Mouse (Mus musculus) erythroblast, embryonic 14.5 days (primary cell): ENCODE measurements around the gene Nktr. TPM values are rescaled to one million over a fixed set of nuclear protein-coding genes. Genes with fewer than 3 reads are reported as not detected.

Source experiments
- H3K27me3 ChIP-seq: 2 replicates; pipeline ENCODE4 v1.6.1; 2012; ENCODE audit warnings: inconsistent platforms; ENCODE audit not compliant: control insufficient read depth
- H3K36me3 ChIP-seq: 2 replicates; pipeline ENCODE4 v1.6.1; 2012; ENCODE audit warnings: mild to moderate bottlenecking, inconsistent platforms; ENCODE audit not compliant: control insufficient read depth
- H3K4me1 ChIP-seq: 2 replicates; pipeline ENCODE4 v1.6.1; 2012; ENCODE audit warnings: inconsistent platforms; ENCODE audit not compliant: control insufficient read depth
- H3K4me3 ChIP-seq: replicated peaks from 2 replicates; pipeline ENCODE3; 2012; ENCODE audit warnings: moderate library complexity, mild to moderate bottlenecking, inconsistent platforms
- H3K9me3 ChIP-seq: 2 replicates; pipeline ENCODE4 v1.6.1; 2012; ENCODE audit warnings: low read length, inconsistent platforms, mixed read lengths; ENCODE audit not compliant: control insufficient read depth
- GATA1 ChIP-seq: IDR thresholded peaks from 2 replicates; pipeline ENCODE4 v1.6.1; 2012; ENCODE audit warnings: low read length, inconsistent platforms, mixed read lengths
- TAL1 ChIP-seq: IDR thresholded peaks from 3 replicates; pipeline ENCODE4 v1.6.1; 2012; ENCODE audit warnings: low read length, inconsistent platforms, mixed read lengths
- polyA plus RNA-seq: library from polyadenylated mRNA; stranded (reverse); fragments of >175 nt; gene quantifications from 2 replicates; pipeline ENCODE4 v1.2.3, GENCODE M21; 2012

The Nktr gene
- polyA plus RNA-seq, 1 experiment = 1.8 TPM

- Histone ChIP-seq H3K4me1 (no peaks in the 10 kb centered on the region), H3K9me3 (no peaks in the 10 kb centered on the region), H3K4me3 (no peak overlapping the region), H3K27me3 (no peaks in the 10 kb centered on the region), H3K36me3 (no peaks in the 10 kb centered on the region)
- TF ChIP-seq TAL1 = no peak
- no peak for TF ChIP-seq GATA1
Observed at GRCm38 (mm10) chr9:121786359-121786758, 67.4 kb downstream of the Nktr start.

GRCm38 (mm10) chr9:121791206-121791605, 72.2 kb downstream of the Nktr start:
- H3K4me1 ChIP-seq = no peaks in the 10 kb centered on the region
- H3K9me3 ChIP-seq = no peaks in the 10 kb centered on the region
- H3K4me3 ChIP-seq = no peak overlapping the region
- no peaks in the 10 kb centered on the region for H3K36me3 ChIP-seq
- no peaks in the 10 kb centered on the region for H3K27me3 ChIP-seq
- no peak for TF ChIP-seq TAL1

- Histone ChIP-seq H3K27me3 (no peaks in the 10 kb centered on the region), H3K9me3 (no peaks in the 10 kb centered on the region), H3K4me1 (no peaks in the 10 kb centered on the region), H3K36me3 (no peaks in the 10 kb centered on the region), H3K4me3 (no peak within 1 kb of the TSS)
- TF ChIP-seq TAL1 (no peak), GATA1 (no peak)
Observed at GRCm38 (mm10) chr9:121791757-121792521, 73.0 kb downstream of the Nktr start, which contains the start of gene Hhatl. TSS of gene Hhatl (minus strand) at chr9:121792507.

- H3K4me3 ChIP-seq = no peak overlapping the region
- H3K4me1 ChIP-seq = peaks cover 3% of the 10 kb centered on the region
- no peaks in the 10 kb centered on the region for H3K36me3 ChIP-seq
- no peaks in the 10 kb centered on the region for H3K9me3 ChIP-seq
- TF ChIP-seq GATA1 = no peak
- TF ChIP-seq TAL1 = no peak
- H3K27me3 ChIP-seq = no peaks in the 10 kb centered on the region
Observed at GRCm38 (mm10) chr9:121794972-121795539, 76.1 kb downstream of the Nktr start.

- Histone ChIP-seq H3K4me3 (no peak overlapping the region), H3K36me3 (no peaks in the 10 kb centered on the region), H3K4me1 (peaks cover 3% of the 10 kb centered on the region), H3K9me3 (no peaks in the 10 kb centered on the region), H3K27me3 (no peaks in the 10 kb centered on the region)
- TF ChIP-seq GATA1 (no peak), TAL1 (no peak)
Observed at GRCm38 (mm10) chr9:121797722-121798121, 78.8 kb downstream of the Nktr start.

GRCm38 (mm10) chr9:121798887-121799520, 80.0 kb downstream of the Nktr start:
- Histone ChIP-seq H3K4me3 (no peak overlapping the region), H3K36me3 (no peaks in the 10 kb centered on the region), H3K4me1 (peaks cover 3% of the 10 kb centered on the region), H3K9me3 (no peaks in the 10 kb centered on the region), H3K27me3 (no peaks in the 10 kb centered on the region)
- TF ChIP-seq TAL1 = no peak
- TF ChIP-seq GATA1 = no peak

GRCm38 (mm10) chr9:121802747-121803146, 83.8 kb downstream of the Nktr start:
- peaks cover 2% of the 10 kb centered on the region for H3K4me1 ChIP-seq
- TF ChIP-seq TAL1 = no peak
- no peak for TF ChIP-seq GATA1
- no peaks in the 10 kb centered on the region for H3K36me3 ChIP-seq
- H3K27me3 ChIP-seq = no peaks in the 10 kb centered on the region
- H3K9me3 ChIP-seq = no peaks in the 10 kb centered on the region
- H3K4me3 ChIP-seq = no peak overlapping the region

Other genes with a start within 250 kb of the Nktr start
- gene Cck, start 223.5 kb upstream of the Nktr start, polyA plus RNA-seq = not detected in 2 replicates
- gene Lyzl4, start 77.1 kb upstream of the Nktr start, polyA plus RNA-seq = not detected in 2 replicates
- not detected in 2 replicates for gene Vipr1, start 76.5 kb upstream of the Nktr start, polyA plus RNA-seq
- 0.28 and 0.31 TPM in 2 replicates for gene Sec22c, start 13.7 kb upstream of the Nktr start, polyA plus RNA-seq
- gene Ss18l2, start 8.8 kb upstream of the Nktr start, polyA plus RNA-seq = 1.8 and 3.0 TPM in 2 replicates
- 0.03 and 0.04 TPM in 2 replicates for gene Zfp651, start 40.2 kb downstream of the Nktr start, polyA plus RNA-seq
- not detected in 2 replicates for gene Klhl40, start 58.4 kb downstream of the Nktr start, polyA plus RNA-seq
- not detected in 2 replicates for gene Hhatl, start 73.3 kb downstream of the Nktr start, polyA plus RNA-seq
- gene Ccdc13, start 120.3 kb downstream of the Nktr start, polyA plus RNA-seq = not detected in 2 replicates
- 3.0 and 3.7 TPM in 2 replicates for gene Higd1a, start 139.2 kb downstream of the Nktr start, polyA plus RNA-seq
- gene Ackr2, start 179.2 kb downstream of the Nktr start, polyA plus RNA-seq = not detected in 2 replicates
- not detected in 2 replicates for gene Cyp8b1, start 197.1 kb downstream of the Nktr start, polyA plus RNA-seq
- gene Fam198a, start 231.8 kb downstream of the Nktr start, polyA plus RNA-seq = not detected in 2 replicates